Mouse (Mus musculus) heart, embryonic 10.5 days (tissue): ENCODE results near the gene Myg1. TPM values are rescaled to one million over a fixed set of nuclear protein-coding genes. Genes with fewer than 3 reads are reported as not detected.

Source experiments
- DNase-seq: peaks from one replicate; pipeline ENCODE4 v3.0.0-alpha.2; 2017; ENCODE audit warnings: low spot score
- H3K27ac ChIP-seq: fragments of 300-500 bp; sonication (generic); 2 replicates; pipeline ENCODE4 v1.5.1; 2016; ENCODE audit warnings: mild to moderate bottlenecking
- H3K27me3 ChIP-seq: fragments of 300-500 bp; sonication (generic); 2 replicates; pipeline ENCODE4 v1.6.1; 2016; ENCODE audit warnings: mild to moderate bottlenecking; ENCODE audit not compliant: poor library complexity, insufficient read depth, severe bottlenecking
- H3K36me3 ChIP-seq: fragments of 300-500 bp; sonication (generic); 2 replicates; pipeline ENCODE4 v1.6.1; 2016; ENCODE audit warnings: mild to moderate bottlenecking, moderate library complexity
- H3K4me1 ChIP-seq: fragments of 300-500 bp; sonication (generic); 2 replicates; pipeline ENCODE4 v1.6.1; 2016; ENCODE audit warnings: mild to moderate bottlenecking
- H3K4me3 ChIP-seq: fragments of 300-500 bp; sonication (generic); 2 replicates; pipeline ENCODE4 v1.5.1; 2016; ENCODE audit warnings: mild to moderate bottlenecking, moderate library complexity
- H3K9me3 ChIP-seq: fragments of 300-500 bp; sonication (generic); 2 replicates; pipeline ENCODE4 v1.6.1; 2016; ENCODE audit warnings: mild to moderate bottlenecking, moderate library complexity
- WGBS: fragments of 180-500 bp; shearing (Covaris S2); methylation state at CpG from one replicate; pipeline ENCODE4 v1.1.7; 2016; 5-methylcytosine and 5-hydroxymethylcytosine counted together
- polyA plus RNA-seq: library from polyadenylated mRNA; unstranded; fragments of >200 nt; fragmentation: Nextera tagmentation; extraction: Ambion mirVana; gene quantifications from 2 replicates; pipeline ENCODE4 v1.2.1, GENCODE M21; 2016

Gene Myg1
- polyA plus RNA-seq, 1 experiment from 2014 or later, result 94.3 TPM

DNA sequence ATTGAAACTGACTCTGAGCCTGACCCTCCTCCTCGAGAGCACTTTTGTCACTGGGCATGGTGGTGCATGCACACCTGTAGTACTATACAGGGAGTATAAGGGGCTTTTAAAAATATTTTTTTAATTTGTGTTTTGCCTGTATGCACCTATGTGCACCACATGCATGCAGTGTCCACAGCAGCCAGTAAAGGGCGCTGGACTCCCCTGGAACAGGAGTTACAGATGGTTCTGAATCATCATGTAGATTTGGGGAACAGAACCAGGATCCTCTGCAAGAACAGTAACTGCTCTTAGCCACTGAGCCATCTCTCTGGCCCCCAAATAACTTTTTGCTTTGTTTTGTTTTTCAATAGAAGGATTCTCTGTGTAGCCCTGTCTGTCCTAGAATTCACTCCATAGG lies 20.7 kb downstream of the Myg1 start:
- H3K36me3 ChIP-seq, result peaks cover 10% of the 10 kb centered on the region
- H3K4me3 ChIP-seq, result no peak overlapping the region
- H3K27ac ChIP-seq, result no peak overlapping the region
- no peaks in the 10 kb centered on the region for H3K9me3 ChIP-seq
- peaks cover 35% of the 10 kb centered on the region for H3K4me1 ChIP-seq
- 51% methylated on average over 2 of the region's 2 CpGs for WGBS
- peaks cover 15% of the 10 kb centered on the region for H3K27me3 ChIP-seq
- DNase-seq, result no peak

DNA sequence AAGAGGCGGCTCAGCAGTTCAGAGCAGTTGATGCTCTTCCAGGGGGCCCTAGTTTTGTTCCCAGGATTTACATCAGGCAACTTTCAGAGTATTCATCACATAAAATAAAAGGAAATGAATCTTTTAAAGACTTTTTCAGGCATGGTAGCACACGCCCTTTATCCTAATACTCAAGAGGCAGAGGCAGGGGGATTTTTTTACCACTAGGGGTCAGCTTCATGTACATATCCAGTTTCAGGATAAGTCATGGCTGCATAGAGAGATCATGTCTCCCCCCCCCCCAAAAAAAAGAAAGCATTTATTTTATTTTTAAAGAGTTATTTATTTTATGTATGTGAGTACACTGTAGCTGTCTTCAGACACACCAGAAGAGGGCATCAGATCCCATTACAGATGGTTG lies 22.5 kb downstream of the Myg1 start:
- no peak for DNase-seq
- H3K4me1 ChIP-seq, result peaks cover 48% of the 10 kb centered on the region
- peaks cover 33% of the 10 kb centered on the region for H3K27me3 ChIP-seq
- 79% methylated on average over 2 of the region's 2 CpGs for WGBS
- H3K4me3 ChIP-seq, result no peak overlapping the region
- no peak overlapping the region for H3K27ac ChIP-seq
- H3K36me3 ChIP-seq, result no peaks in the 10 kb centered on the region
- H3K9me3 ChIP-seq, result no peaks in the 10 kb centered on the region

DNA sequence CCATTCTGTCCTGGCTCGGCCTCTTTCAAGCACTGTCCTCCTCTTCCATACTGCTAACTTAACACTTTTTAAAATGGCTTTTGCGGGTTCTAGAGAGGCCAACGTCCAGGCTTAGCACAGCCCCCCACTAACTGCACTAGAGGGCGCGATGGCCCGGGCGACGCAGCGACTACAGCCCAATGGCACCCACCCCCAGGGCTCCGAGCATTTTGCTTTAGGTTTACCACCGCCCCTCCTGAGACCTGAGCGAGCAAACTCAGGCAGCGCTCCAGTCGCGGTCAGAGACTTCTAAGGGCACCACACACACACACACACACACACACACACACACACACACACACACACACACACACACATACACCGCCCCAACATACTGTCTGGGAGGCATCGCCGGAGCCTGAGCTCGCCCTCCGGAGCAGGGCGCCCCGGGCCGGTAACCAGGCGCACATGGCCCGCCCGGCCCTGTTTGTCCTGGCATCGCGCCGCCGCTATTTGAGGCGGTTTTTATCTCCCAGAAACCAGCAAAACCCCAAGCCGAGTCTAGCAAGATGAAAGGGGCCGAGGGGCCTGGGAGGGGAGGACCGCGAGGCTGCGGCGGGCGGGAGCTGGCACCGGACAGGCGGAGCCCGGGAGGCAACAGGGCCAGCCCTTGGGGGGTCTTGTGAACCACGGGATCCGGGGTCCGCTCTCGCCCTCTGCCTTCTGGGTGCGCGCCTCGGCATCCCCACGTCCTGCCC lies 23.8 kb downstream of the Myg1 start:
- Histone ChIP-seq H3K4me1 (peaks cover 47% of the 10 kb centered on the region), H3K27me3 (peaks cover 47% of the 10 kb centered on the region), H3K4me3 (peak overlapping the region; percentile 67), H3K27ac (peak overlapping the region; percentile 90), H3K36me3 (no peaks in the 10 kb centered on the region), H3K9me3 (no peaks in the 10 kb centered on the region)
- under 1% methylated on average over 49 of the region's 49 CpGs for WGBS
- DNase-seq, result peak; percentile 88

DNA sequence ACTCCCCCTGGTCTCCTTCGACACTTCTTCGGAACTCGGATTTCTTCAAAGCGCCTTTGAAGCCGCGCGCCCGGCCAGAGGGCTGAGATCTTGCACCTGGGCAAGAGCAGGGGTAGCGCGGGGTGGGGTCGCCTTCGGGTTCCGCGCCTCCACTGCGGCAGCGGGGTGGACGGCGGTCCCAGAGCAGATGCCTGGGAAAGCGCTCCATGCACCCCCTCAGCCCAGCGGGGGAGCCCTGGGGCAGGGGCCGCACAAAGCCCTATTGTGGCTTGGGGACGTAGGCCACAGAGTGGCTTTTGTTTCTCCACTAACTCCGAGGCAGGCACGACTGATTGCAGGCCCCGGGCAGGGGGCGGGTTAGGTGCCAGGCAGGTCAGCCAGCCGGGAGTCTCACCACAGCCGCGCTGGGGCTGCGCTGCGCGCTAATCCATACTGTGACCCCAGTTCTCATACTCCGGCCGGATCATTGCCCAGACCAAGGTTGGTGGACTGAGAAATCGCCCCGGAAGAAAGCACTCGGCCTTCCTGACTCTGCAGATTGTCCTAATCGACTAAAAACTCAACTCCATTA lies 24.4 kb downstream of the Myg1 start:
- H3K4me3 ChIP-seq, result peak overlapping the region; percentile 67
- WGBS, result 1% methylated on average over 38 of the region's 38 CpGs
- peak; percentile 79 for DNase-seq
- peaks cover 48% of the 10 kb centered on the region for H3K27me3 ChIP-seq
- H3K4me1 ChIP-seq, result peaks cover 47% of the 10 kb centered on the region
- no peaks in the 10 kb centered on the region for H3K36me3 ChIP-seq
- peak overlapping the region; percentile 90 for H3K27ac ChIP-seq
- no peaks in the 10 kb centered on the region for H3K9me3 ChIP-seq

DNA sequence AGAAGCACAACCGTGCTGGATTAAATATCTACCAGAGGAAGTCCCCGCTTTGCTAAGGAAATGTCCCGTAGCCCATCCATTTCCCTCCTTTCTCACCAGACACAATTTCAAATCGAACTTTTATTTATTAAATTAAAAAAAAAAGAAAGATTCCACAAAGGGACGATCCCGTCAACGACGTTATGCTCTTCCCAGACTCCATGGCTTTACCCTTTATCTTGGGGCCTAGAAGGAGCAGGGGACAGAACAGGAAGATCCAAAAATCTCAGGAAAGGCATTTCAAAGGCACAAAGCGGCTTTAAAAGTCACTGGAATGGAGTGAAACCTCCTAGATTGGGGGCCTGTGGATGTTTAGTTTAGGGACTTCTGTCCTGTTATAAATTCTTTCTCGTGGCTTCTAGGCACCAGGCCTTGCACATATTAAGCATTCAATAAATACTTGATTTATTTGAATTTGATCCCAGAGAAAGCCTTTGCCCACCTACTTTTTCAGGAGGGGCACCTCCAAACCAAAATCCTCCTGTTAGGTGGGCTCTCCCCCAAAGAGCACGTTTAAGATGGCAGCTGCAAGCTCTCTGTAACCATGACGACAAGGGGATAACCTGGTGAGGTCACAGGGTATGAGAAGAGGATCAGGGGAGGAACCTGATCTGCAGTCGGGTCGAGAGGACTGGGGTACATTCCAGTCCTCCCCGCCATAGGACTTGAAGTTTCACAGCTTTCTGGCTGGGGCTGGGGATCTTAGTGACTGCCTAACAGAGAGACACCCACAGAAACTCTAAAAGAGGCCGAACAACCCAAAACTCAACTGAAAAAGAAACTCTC lies 25.2 kb downstream of the Myg1 start:
- H3K27me3 ChIP-seq, result peaks cover 48% of the 10 kb centered on the region
- H3K9me3 ChIP-seq, result no peaks in the 10 kb centered on the region
- H3K36me3 ChIP-seq, result no peaks in the 10 kb centered on the region
- peaks cover 43% of the 10 kb centered on the region for H3K4me1 ChIP-seq
- peak overlapping the region; percentile 67; the same call in 1 of the 2 replicates for H3K4me3 ChIP-seq
- peak overlapping the region; percentile 90 for H3K27ac ChIP-seq
- DNase-seq, result no peak
- 25% methylated on average over 16 of the region's 16 CpGs for whole genome bisulfite sequencing

DNA sequence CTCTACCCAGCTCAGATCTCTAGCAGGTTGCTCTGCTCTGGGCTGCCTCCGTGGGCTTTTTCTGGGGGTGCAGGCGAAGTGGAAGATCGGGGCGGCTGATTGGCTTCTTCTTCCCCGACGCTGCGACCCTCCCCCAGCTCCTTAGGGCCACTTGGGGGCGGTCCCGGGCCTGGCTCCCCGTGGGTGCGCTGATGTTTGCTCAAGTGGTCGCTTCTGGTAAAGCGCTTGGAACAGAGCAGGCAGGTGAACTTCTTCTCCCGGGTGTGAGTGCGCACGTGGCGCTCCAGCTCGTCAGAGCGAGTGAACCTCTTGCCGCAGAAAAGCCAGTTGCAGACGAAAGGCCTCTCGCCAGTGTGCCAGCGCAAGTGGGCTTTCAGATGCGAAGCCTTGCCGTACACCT lies 26.6 kb downstream of the Myg1 start:
- no peak for DNase-seq
- Histone ChIP-seq H3K27ac (0 out of 2 replicates have a peak overlapping the region, but pooled peaks have one; percentile 42), H3K27me3 (peaks cover 56% of the 10 kb centered on the region), H3K9me3 (no peaks in the 10 kb centered on the region), H3K36me3 (no peaks in the 10 kb centered on the region), H3K4me1 (peaks cover 54% of the 10 kb centered on the region), H3K4me3 (peak overlapping the region; percentile 46)
- WGBS, result 2% methylated on average over 25 of the region's 25 CpGs

DNA sequence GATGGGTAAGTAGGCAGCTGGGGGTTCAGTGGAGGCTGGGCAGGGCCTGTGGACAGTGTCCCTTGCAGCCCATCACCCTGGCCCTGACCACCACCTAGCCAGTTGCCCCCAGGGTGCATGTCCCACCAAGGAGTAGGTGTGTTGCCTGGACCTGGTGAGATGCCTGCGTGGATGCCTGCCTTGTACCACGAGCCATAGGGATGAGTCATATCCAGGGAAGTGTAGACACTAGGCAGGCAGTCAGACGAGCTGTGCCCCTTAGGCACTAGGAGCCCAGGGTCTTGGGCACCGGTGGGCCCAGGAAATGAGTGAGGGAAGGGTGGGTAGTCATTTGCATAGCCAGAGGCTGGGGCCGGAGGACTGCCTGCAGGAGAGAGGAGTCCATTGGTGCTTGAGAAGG lies 27.3 kb downstream of the Myg1 start:
- Histone ChIP-seq H3K36me3 (no peaks in the 10 kb centered on the region), H3K27ac (peak overlapping the region; percentile 38), H3K4me1 (peaks cover 54% of the 10 kb centered on the region), H3K27me3 (peaks cover 56% of the 10 kb centered on the region), H3K4me3 (peak overlapping the region; percentile 46), H3K9me3 (no peaks in the 10 kb centered on the region)
- DNase-seq, result no peak
- WGBS, result 7% methylated on average over 5 of the region's 5 CpGs

DNA sequence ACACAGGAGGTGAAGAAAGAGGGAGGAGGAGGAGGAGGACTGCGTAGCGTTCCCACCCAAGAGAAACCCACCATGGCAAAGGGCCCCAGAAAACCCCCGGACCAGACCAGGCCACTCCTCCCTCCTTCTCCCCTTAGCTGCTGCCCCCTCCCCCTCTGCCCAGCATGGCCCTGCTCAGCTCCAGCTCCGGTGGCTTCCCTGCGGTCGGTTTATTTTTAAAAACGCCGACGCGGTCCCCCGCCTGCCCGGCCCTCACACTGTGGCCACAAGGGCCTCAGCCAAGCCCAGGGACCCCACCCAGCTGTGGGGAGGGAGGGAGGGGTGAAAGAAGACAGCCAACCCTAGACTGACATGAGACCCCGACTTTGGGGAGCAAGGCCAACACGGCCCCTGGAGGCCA lies 31.1 kb downstream of the Myg1 start:
- H3K36me3 ChIP-seq, result no peaks in the 10 kb centered on the region
- peaks cover 48% of the 10 kb centered on the region for H3K4me1 ChIP-seq
- DNase-seq, result no peak
- peaks cover 51% of the 10 kb centered on the region for H3K27me3 ChIP-seq
- H3K4me3 ChIP-seq, result peak overlapping the region; percentile 46
- H3K27ac ChIP-seq, result peak overlapping the region; percentile 84
- H3K9me3 ChIP-seq, result no peaks in the 10 kb centered on the region
- 7% methylated on average over 14 of the region's 14 CpGs for WGBS

DNA sequence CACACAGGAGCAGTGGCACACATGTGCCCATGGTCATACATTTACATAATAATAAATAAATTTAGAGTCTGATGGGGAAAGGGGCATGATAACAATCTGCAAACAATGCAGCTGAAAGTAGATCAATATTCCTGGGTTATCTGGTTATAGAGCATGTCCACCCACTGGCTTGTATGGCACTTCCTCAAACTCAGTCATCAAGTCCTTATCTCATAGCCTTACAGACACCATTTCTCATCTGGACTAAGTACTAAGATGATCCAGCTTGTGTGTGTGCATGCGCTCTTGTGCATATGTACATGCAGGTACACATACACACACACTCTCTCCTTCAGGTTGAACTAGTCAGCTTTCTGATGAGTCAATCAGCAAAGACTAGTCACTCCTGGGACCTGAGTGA lies 33.2 kb downstream of the Myg1 start:
- Histone ChIP-seq H3K9me3 (no peaks in the 10 kb centered on the region), H3K36me3 (no peaks in the 10 kb centered on the region), H3K4me3 (no peak overlapping the region), H3K27me3 (peaks cover 38% of the 10 kb centered on the region), H3K4me1 (peaks cover 30% of the 10 kb centered on the region), H3K27ac (no peak overlapping the region)
- 87% methylated on average over 1 of the region's 1 CpGs for WGBS
- no peak for DNase-seq

DNA sequence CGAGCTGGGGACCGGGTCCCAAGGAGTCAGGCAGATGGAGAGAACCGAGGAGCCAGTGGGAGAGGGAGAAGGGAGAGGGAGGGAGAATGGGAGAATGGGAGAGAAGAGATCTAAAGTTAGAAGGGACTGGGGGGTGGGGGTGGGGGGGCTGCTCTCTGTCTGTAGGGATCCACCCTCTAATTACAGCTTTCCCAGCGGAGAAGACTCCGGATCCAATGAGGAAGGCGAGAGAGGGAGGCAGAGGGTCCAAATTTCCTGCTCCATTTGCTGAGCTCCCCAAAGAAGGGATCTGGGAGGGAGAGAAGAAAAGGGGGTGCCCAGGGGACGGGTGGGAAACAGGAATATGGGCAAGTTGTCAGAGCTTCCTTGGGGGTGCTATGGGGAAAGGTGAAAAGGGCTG lies 34.7 kb downstream of the Myg1 start:
- no peaks in the 10 kb centered on the region for H3K36me3 ChIP-seq
- WGBS, result 8% methylated on average over 7 of the region's 7 CpGs
- H3K9me3 ChIP-seq, result no peaks in the 10 kb centered on the region
- H3K4me1 ChIP-seq, result peaks cover 44% of the 10 kb centered on the region
- DNase-seq, result no peak
- H3K27ac ChIP-seq, result no peak overlapping the region; the same call in 1 of the 2 replicates
- H3K4me3 ChIP-seq, result peak overlapping the region; percentile 49
- H3K27me3 ChIP-seq, result peaks cover 39% of the 10 kb centered on the region

DNA sequence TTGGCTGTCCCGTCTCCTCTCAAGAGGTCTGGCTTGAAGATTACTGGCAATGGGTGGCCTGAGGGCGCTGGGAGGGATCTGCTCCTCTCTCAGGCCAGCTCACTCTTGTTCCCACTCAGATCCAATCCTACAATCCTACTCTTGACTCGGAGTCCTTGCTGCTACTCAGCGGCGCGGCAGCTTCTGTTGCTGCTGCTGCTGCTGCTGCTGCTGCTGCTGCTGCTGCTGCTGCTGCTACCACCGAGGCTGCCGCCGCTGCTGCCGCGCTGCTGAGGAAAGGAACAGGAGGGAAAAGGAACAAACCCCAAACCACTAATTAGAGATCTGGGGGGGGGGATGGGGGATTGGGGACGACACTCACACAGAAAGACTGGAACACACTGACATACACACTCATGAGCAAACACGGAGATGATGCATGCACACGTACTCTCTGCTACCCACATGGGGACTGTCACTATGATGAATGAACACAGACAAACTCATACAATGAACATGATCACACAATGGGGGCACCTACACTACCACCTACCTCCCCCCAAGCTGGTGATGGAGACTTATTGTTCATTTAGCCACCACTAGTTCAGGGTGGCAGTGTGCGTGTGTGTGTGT lies 35.3 kb downstream of the Myg1 start, which contains the start of gene Sp7:
Sp7 (minus strand) TSS at position 450 of the 612 bp plus-strand sequence.
- Histone ChIP-seq H3K4me1 (peaks cover 47% of the 10 kb centered on the region), H3K27ac (peak within 1 kb of the TSS; percentile 48; the same call in 1 of the 2 replicates), H3K36me3 (no peaks in the 10 kb centered on the region), H3K4me3 (peak within 1 kb of the TSS; percentile 49), H3K27me3 (peaks cover 45% of the 10 kb centered on the region), H3K9me3 (no peaks in the 10 kb centered on the region)
- DNase-seq, result no peak
- WGBS, result 6% methylated on average over 15 of the region's 15 CpGs

DNA sequence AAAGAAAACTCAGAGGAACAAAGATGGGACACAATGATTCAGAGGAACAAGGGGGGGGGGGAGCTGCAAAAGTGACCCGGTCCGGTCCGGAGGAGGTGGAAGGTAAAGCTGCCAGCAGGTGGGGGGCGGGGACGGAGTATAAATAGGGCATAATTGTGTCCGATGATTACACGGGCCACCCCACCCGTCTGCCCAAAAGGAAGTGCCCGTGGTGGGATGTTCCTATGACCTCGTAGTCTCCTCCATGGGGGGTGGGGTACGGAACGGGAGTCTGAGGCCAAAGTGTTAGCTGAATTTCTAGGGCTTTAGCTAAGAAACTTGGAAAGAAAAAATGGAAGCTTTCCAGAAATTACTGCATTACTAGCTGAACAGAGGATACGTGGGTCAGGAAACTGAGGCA lies 38.5 kb downstream of the Myg1 start:
- Histone ChIP-seq H3K27me3 (peaks cover 43% of the 10 kb centered on the region), H3K9me3 (no peaks in the 10 kb centered on the region), H3K4me1 (peaks cover 38% of the 10 kb centered on the region), H3K36me3 (no peaks in the 10 kb centered on the region), H3K4me3 (peak overlapping the region; percentile 45), H3K27ac (0 out of 2 replicates have a peak overlapping the region, but pooled peaks have one; percentile 63)
- no peak for DNase-seq
- WGBS, result 9% methylated on average over 13 of the region's 13 CpGs
